Mouse (Mus musculus) mature B cell (primary cell): ENCODE results near the gene Tubgcp4.
"Not testable (repeated sequence)": the region's sequence is repeated elsewhere in the genome, so short reads cannot be mapped to it uniquely, and the experiment has no call there.

Experiments
- in situ Hi-C: fragments of 300-500 bp; cut with MboI; formaldehyde crosslinking; loops from 2 replicates; pipeline ENCODE4 v1.14.3; 2019

Tubgcp4 gene

GRCm38 (mm10) chr2:121170481-121170971, at the start of gene Tubgcp4:
TSS of gene Tubgcp4 (plus strand) at chr2:121170654.
- in situ Hi-C loops = no loop called here

- in situ Hi-C loops = not testable (repeated sequence)
These were observed 44.2 kb upstream of the Tubgcp4 start for GRCm38 (mm10) chr2:121126302-121126701.

- in situ Hi-C loops = no loop called here
These were observed 42.9 kb upstream of the Tubgcp4 start for GRCm38 (mm10) chr2:121127536-121127935.

- in situ Hi-C loops = no loop called here
These were observed 41.4 kb upstream of the Tubgcp4 start for GRCm38 (mm10) chr2:121128865-121129620.

GRCm38 (mm10) chr2:121132822-121133221, 37.6 kb upstream of the Tubgcp4 start:
- in situ Hi-C loops = no loop called here

- in situ Hi-C loops = no loop called here
These were observed 33.1 kb upstream of the Tubgcp4 start for GRCm38 (mm10) chr2:121137371-121137770.

GRCm38 (mm10) chr2:121139266-121140017, 31.0 kb upstream of the Tubgcp4 start:
- in situ Hi-C loops = no loop called here

GRCm38 (mm10) chr2:121140018-121140882, 30.2 kb upstream of the Tubgcp4 start, which contains the start of the genes Adal and Lcmt2:
TSS of gene Adal (plus strand) at chr2:121140428.
TSS of gene Lcmt2 (minus strand) at chr2:121140653.
- in situ Hi-C loops = no loop called here

- in situ Hi-C loops = no loop called here
These were observed 29.0 kb upstream of the Tubgcp4 start for GRCm38 (mm10) chr2:121141216-121142035.

GRCm38 (mm10) chr2:121142415-121142814, 28.0 kb upstream of the Tubgcp4 start:
- in situ Hi-C loops = no loop called here

- in situ Hi-C loops = no loop called here
These were observed 20.8 kb upstream of the Tubgcp4 start for GRCm38 (mm10) chr2:121149679-121150078.

- in situ Hi-C loops = no loop called here
These were observed 17.4 kb upstream of the Tubgcp4 start for GRCm38 (mm10) chr2:121153100-121153499.

- in situ Hi-C loops = no loop called here
These were observed 1.3 kb upstream of the Tubgcp4 start for GRCm38 (mm10) chr2:121169173-121169572.

- in situ Hi-C loops = no loop called here
These were observed 552 bp upstream of the Tubgcp4 start for GRCm38 (mm10) chr2:121169902-121170301.

GRCm38 (mm10) chr2:121170980-121171742, 707 bp downstream of the Tubgcp4 start, which contains the start of gene Zscan29:
TSS of gene Zscan29 (minus strand) at chr2:121171125.
- in situ Hi-C loops = no loop called here

- in situ Hi-C loops = no loop called here
These were observed 8.5 kb downstream of the Tubgcp4 start for GRCm38 (mm10) chr2:121178828-121179479.

- in situ Hi-C loops = no loop called here
These were observed 13.0 kb downstream of the Tubgcp4 start for GRCm38 (mm10) chr2:121183431-121183830.

GRCm38 (mm10) chr2:121184142-121184541, 13.7 kb downstream of the Tubgcp4 start:
- in situ Hi-C loops = no loop called here

GRCm38 (mm10) chr2:121188530-121188929, 18.1 kb downstream of the Tubgcp4 start:
- in situ Hi-C loops = no loop called here

GRCm38 (mm10) chr2:121195466-121195865, 25.0 kb downstream of the Tubgcp4 start:
- in situ Hi-C loops = no loop called here
